Mouse (Mus musculus) hematopoietic stem cell, adult 5-6 weeks (primary cell): ENCODE measurements around the gene Pxdn. TPM values are rescaled to one million over a fixed set of nuclear protein-coding genes. Genes with fewer than 3 reads are reported as not detected.

ENCODE experiments used
- ATAC-seq, 2 experiments: fragments of 125-278 bp in 1 of 2; replicated peaks in 1 of 2; 2 replicates each; pipeline ENCODE4 v1.8.0; 2016 to 2017; ENCODE audit warnings: inconsistent platforms in 2 of 2, mild to moderate bottlenecking in 2 of 2, moderate number of reproducible peaks in 2 of 2, low read depth in 1 of 2, moderate TSS enrichment in 1 of 2; ENCODE audit not compliant: low FRiP score in 2 of 2, poor library complexity in 2 of 2, severe bottlenecking in 2 of 2, insufficient read depth in 1 of 2, low TSS enrichment in 1 of 2
- total RNA-seq: library from RNA; stranded (forward); fragments of 172-1452, 232-1000 nt; gene quantifications from 2 replicates; pipeline ENCODE4 v1.2.3, GENCODE M21; 2017

Gene Pxdn
- not detected in 2 replicates for total RNA-seq

GRCm38 (mm10) chr12:29937308-29937707 is at the start of gene Pxdn:
Gene Pxdn (plus strand): TSS chr12:29937608.
- ATAC-seq, result no peak

GRCm38 (mm10) chr12:29894669-29895068 is 42.7 kb upstream of the Pxdn start:
- ATAC-seq, result no peak

- no peak for ATAC-seq
Measured at GRCm38 (mm10) chr12:29897533-29898085, 39.8 kb upstream of the Pxdn start.

- ATAC-seq, result no peak
Measured at GRCm38 (mm10) chr12:29904101-29904874, 33.1 kb upstream of the Pxdn start.

GRCm38 (mm10) chr12:29907056-29907455 is 30.4 kb upstream of the Pxdn start:
- no peak for ATAC-seq

- no peak for ATAC-seq
Measured at GRCm38 (mm10) chr12:29916139-29916538, 21.3 kb upstream of the Pxdn start.

GRCm38 (mm10) chr12:29916807-29917206 is 20.6 kb upstream of the Pxdn start:
- ATAC-seq, result no peak

- ATAC-seq, result no peak
Measured at GRCm38 (mm10) chr12:29920298-29920697, 17.1 kb upstream of the Pxdn start.

- no peak for ATAC-seq
Measured at GRCm38 (mm10) chr12:29921481-29921880, 15.9 kb upstream of the Pxdn start.

- no peak for ATAC-seq
Measured at GRCm38 (mm10) chr12:29926896-29927295, 10.5 kb upstream of the Pxdn start.

GRCm38 (mm10) chr12:29930591-29930990 is 6.8 kb upstream of the Pxdn start:
- ATAC-seq, result no peak

- no peak for ATAC-seq
Measured at GRCm38 (mm10) chr12:29932951-29933350, 4.5 kb upstream of the Pxdn start.

- ATAC-seq, result no peak
Measured at GRCm38 (mm10) chr12:29933501-29933900, 3.9 kb upstream of the Pxdn start.

GRCm38 (mm10) chr12:29934120-29934581 is 3.3 kb upstream of the Pxdn start:
- no peak for ATAC-seq

- no peak for ATAC-seq
Measured at GRCm38 (mm10) chr12:29937851-29938375, 505 bp downstream of the Pxdn start.

GRCm38 (mm10) chr12:29938376-29939041 is 1.1 kb downstream of the Pxdn start:
- ATAC-seq, result no peak

GRCm38 (mm10) chr12:29939261-29939671 is 1.9 kb downstream of the Pxdn start:
- ATAC-seq, result no peak

GRCm38 (mm10) chr12:29942435-29942834 is 5.0 kb downstream of the Pxdn start:
- ATAC-seq, result no peak
